Mouse (Mus musculus) adrenal gland, adult (tissue): ENCODE measurements around the gene Tpgs1.
"Not testable (repeated sequence)": the region's sequence is repeated elsewhere in the genome, so short reads cannot be mapped to it uniquely, and the experiment has no call there.

Experiments used
- DNase-seq, 2 experiments: peaks; one replicate each; pipeline ENCODE4 v3.0.0; 2022 to 2023; ENCODE audit warnings: low spot score in 1 of 2; ENCODE audit not compliant: inconsistent age in 2 of 2

The Tpgs1 gene

GRCm38 (mm10) chr10:79688720-79689119 lies 19.6 kb downstream of the Tpgs1 start, which contains the start of gene Gzmm:
TSS of gene Gzmm (plus strand) at chr10:79689020.
- peak in 1 of 2 experiments; percentile 52 for DNase-seq

GRCm38 (mm10) chr10:79689178-79689577 lies 20.0 kb downstream of the Tpgs1 start:
- DNase-seq = no peak

GRCm38 (mm10) chr10:79691986-79692548 lies 22.9 kb downstream of the Tpgs1 start:
- DNase-seq = no peak

- no peak for DNase-seq
Measured at GRCm38 (mm10) chr10:79693580-79694378, 24.6 kb downstream of the Tpgs1 start.

- no peak for DNase-seq
Measured at GRCm38 (mm10) chr10:79694379-79694655, 25.1 kb downstream of the Tpgs1 start.

GRCm38 (mm10) chr10:79695231-79696128 lies 26.3 kb downstream of the Tpgs1 start:
- peak; percentile 77 to 90 for DNase-seq

- DNase-seq = no peak
Measured at GRCm38 (mm10) chr10:79696129-79696651, 27.0 kb downstream of the Tpgs1 start.

- DNase-seq = no peak
Measured at GRCm38 (mm10) chr10:79697916-79698315, 28.7 kb downstream of the Tpgs1 start.

GRCm38 (mm10) chr10:79698459-79698858 lies 29.3 kb downstream of the Tpgs1 start:
- no peak for DNase-seq

GRCm38 (mm10) chr10:79700676-79701075 lies 31.5 kb downstream of the Tpgs1 start:
- DNase-seq = no peak

GRCm38 (mm10) chr10:79701443-79702129 lies 32.4 kb downstream of the Tpgs1 start:
- DNase-seq = peak in 1 of 2 experiments; percentile 50

GRCm38 (mm10) chr10:79702970-79703369 lies 33.8 kb downstream of the Tpgs1 start:
- DNase-seq = not testable (repeated sequence)

GRCm38 (mm10) chr10:79703541-79703940 lies 34.4 kb downstream of the Tpgs1 start:
- no peak for DNase-seq

GRCm38 (mm10) chr10:79704065-79704969 lies 35.1 kb downstream of the Tpgs1 start, which contains the start of gene Bsg:
TSS of gene Bsg (plus strand) at chr10:79704491.
- peak; percentile 99 for DNase-seq

GRCm38 (mm10) chr10:79704970-79705360 lies 35.8 kb downstream of the Tpgs1 start:
- no peak for DNase-seq

- no peak for DNase-seq
Measured at GRCm38 (mm10) chr10:79705951-79706350, 36.8 kb downstream of the Tpgs1 start.

- peak in 1 of 2 experiments; percentile 59 for DNase-seq
Measured at GRCm38 (mm10) chr10:79706406-79707094, 37.4 kb downstream of the Tpgs1 start.

- DNase-seq = no peak
Measured at GRCm38 (mm10) chr10:79707162-79707561, 38.0 kb downstream of the Tpgs1 start.

- DNase-seq = peak in 1 of 2 experiments; percentile 38
Measured at GRCm38 (mm10) chr10:79707759-79708158, 38.6 kb downstream of the Tpgs1 start.
